Mouse (Mus musculus): ENCODE measurements around the gene Pex16.

DNA sequence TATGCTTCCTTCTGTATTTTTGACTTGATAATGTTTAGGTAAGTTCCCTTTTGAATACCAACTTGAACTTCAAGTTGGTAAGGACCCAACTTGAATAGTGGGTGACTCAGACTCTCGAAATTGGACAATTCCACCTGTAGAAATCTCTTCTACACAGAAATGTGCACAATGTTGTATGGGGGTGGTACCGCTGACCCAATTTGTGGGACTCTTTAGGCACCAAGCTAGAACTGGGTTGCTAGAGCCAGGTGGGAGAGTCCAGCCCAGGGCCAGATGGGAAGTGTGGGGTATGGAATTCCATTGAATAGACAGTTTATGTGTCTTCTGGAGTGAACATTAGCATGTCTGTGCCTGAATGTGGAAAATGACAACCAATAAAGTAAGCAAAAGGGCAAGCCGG, 21.1 kb downstream of the Pex16 start:
- TF ChIP-seq CTCF (IDR thresholded peaks at IDR 0.05; ENCODE audit: control insufficient read depth, insufficient read depth, low read length) (no peak), POLR2A (IDR thresholded peaks at IDR 0.05; ENCODE audit: borderline replicate concordance, control insufficient read depth, low read depth, low read length) (no peak)
